Mouse (Mus musculus) kidney, postnatal 0 days (tissue): ENCODE results near the gene Extl1. TPM values are rescaled to one million over a fixed set of nuclear protein-coding genes. Genes with fewer than 3 reads are reported as not detected.
A peak's percentile ranks its signal among the peaks of the same experiment; 100 is the strongest.

ENCODE experiments used
- ATAC-seq: fragments of 200-750 bp; cut with Nextera tagmentation; replicated peaks from 2 replicates; pipeline ENCODE4 v1.8.0; 2017; ENCODE audit warnings: low read depth, moderate number of reproducible peaks, moderate TSS enrichment, moderate library complexity; ENCODE audit not compliant: low FRiP score
- DNase-seq: peaks from one replicate; pipeline ENCODE4 v3.0.0-alpha.2; 2016; ENCODE audit warnings: low spot score
- H3K27ac ChIP-seq: fragments of 300-500 bp; sonication (generic); 2 replicates; pipeline ENCODE4 v1.5.1; 2014; ENCODE audit warnings: mild to moderate bottlenecking
- H3K27me3 ChIP-seq: fragments of 300-500 bp; sonication (generic); 2 replicates; pipeline ENCODE4 v1.6.1; 2014; ENCODE audit warnings: low read length, mixed read lengths; ENCODE audit not compliant: insufficient read depth
- H3K36me3 ChIP-seq: fragments of 300-500 bp; sonication (generic); 2 replicates; pipeline ENCODE4 v1.6.1; 2014; ENCODE audit warnings: low read length, mixed read lengths; ENCODE audit not compliant: insufficient read depth
- H3K4me1 ChIP-seq: fragments of 300-500 bp; sonication (generic); replicated peaks from 2 replicates; pipeline ENCODE4 v1.6.1; 2014; ENCODE audit warnings: antibody characterized with exemption, low read length, mixed read lengths; ENCODE audit not compliant: insufficient read depth
- H3K4me2 ChIP-seq: fragments of 300-500 bp; sonication (generic); 2 replicates; pipeline ENCODE4 v1.6.1; 2014; ENCODE audit warnings: mild to moderate bottlenecking, low read length, moderate library complexity, mixed read lengths
- H3K4me3 ChIP-seq: fragments of 300-500 bp; sonication (generic); replicated peaks from 2 replicates; pipeline ENCODE4 v1.5.1; 2014; ENCODE audit warnings: low read depth, low read length
- H3K9ac ChIP-seq: fragments of 300-500 bp; sonication (generic); 2 replicates; pipeline ENCODE4 v1.6.1; 2014; ENCODE audit warnings: low read depth, low read length
- H3K9me3 ChIP-seq: fragments of 300-500 bp; sonication (generic); replicated peaks from 2 replicates; pipeline ENCODE4 v1.6.1; 2016; ENCODE audit warnings: low read length, inconsistent platforms, mixed read lengths
- CTCF ChIP-seq: IDR thresholded peaks from 2 replicates; pipeline ENCODE4 v1.5.1; 2016; ENCODE audit warnings: antibody characterized with exemption, low read depth, mild to moderate bottlenecking, moderate library complexity
- whole genome bisulfite sequencing: fragments of 180-500 bp; shearing (Covaris S2); extraction: QIAGEN DNeasy Blood & Tissue Kit; methylation state at CpG from one replicate; pipeline ENCODE4 v1.1.7; 2014; 5-methylcytosine and 5-hydroxymethylcytosine counted together
- polyA plus RNA-seq: library from polyadenylated mRNA; unstranded; fragments of >200 nt; fragmentation: Nextera tagmentation; extraction: Ambion mirVana; gene quantifications from 2 replicates; pipeline ENCODE4 v1.2.1, GENCODE M21; 2015

Extl1 gene
- polyA plus RNA-seq, 1 experiment from 2014 or later = 0.86 TPM

- 75% methylated on average over 7 of the region's 7 CpGs for WGBS
- DNase-seq (no peak), ATAC-seq (no peak)
- Histone ChIP-seq H3K27me3 (no peaks in the 10 kb centered on the region), H3K36me3 (no peaks in the 10 kb centered on the region), H3K9ac (no peak overlapping the region), H3K4me2 (no peak overlapping the region), H3K9me3 (no peaks in the 10 kb centered on the region), H3K4me1 (peaks cover 6% of the 10 kb centered on the region), H3K27ac (no peak overlapping the region), H3K4me3 (no peak overlapping the region)
- no peak for TF ChIP-seq CTCF
These were observed 73.5 kb downstream of the Extl1 start for GRCm38 (mm10) chr4:134310106-134310505.

GRCm38 (mm10) chr4:134307367-134308072 lies 76.1 kb downstream of the Extl1 start:
- Histone ChIP-seq H3K36me3 (no peaks in the 10 kb centered on the region), H3K27ac (0 out of 2 replicates have a peak overlapping the region, but pooled peaks have one; percentile 25), H3K27me3 (no peaks in the 10 kb centered on the region), H3K4me1 (peaks cover 6% of the 10 kb centered on the region), H3K9ac (no peak overlapping the region), H3K4me3 (no peak overlapping the region), H3K9me3 (no peaks in the 10 kb centered on the region), H3K4me2 (peak overlapping the region; percentile 27; the same call in 1 of the 2 replicates)
- ATAC-seq (peak; percentile 37; the same call in 1 of the 2 replicates), DNase-seq (peak; percentile 75)
- WGBS = 12% methylated on average over 12 of the region's 12 CpGs
- TF ChIP-seq CTCF = peak; percentile 66

DNA sequence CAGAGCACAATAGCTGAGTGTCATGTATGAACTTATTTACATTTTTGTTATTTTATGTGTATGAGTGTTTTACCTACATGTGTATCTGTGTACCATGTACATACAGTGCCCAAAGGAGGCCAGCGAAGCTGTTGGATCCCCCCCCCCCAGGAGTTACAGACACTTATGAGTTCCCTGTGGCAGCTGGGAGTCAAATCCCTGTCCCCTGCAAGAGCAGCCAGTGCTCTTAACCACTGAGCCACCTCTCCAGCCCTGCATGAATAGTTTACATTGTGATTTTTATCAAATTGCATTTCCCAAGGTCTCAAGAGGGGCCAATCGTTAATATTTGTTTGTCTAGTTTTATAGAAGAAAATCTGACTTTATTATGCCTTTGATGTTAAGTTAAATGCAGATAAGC lies 76.7 kb downstream of the Extl1 start:
- no peak overlapping the region for H3K9ac ChIP-seq
- ATAC-seq (peak; percentile 36; the same call in 1 of the 2 replicates), DNase-seq (no peak)
- H3K27me3 ChIP-seq = no peaks in the 10 kb centered on the region
- H3K4me1 ChIP-seq = peaks cover 6% of the 10 kb centered on the region
- no peak overlapping the region for H3K27ac ChIP-seq
- H3K4me3 ChIP-seq = no peak overlapping the region
- H3K4me2 ChIP-seq = peak overlapping the region; percentile 27; the same call in 1 of the 2 replicates
- H3K36me3 ChIP-seq = no peaks in the 10 kb centered on the region
- no peaks in the 10 kb centered on the region for H3K9me3 ChIP-seq
- TF ChIP-seq CTCF = no peak
- WGBS = 63% methylated on average over 2 of the region's 2 CpGs

Other genes with a start within 250 kb of the Extl1 start
- 168 and 176 TPM in 2 replicates for gene Cep85, start 196.7 kb downstream of the Extl1 start, polyA plus RNA-seq
- gene Gm7534, start 180.8 kb downstream of the Extl1 start, polyA plus RNA-seq = 0.20 and 0.22 TPM in 2 replicates
- gene Catsper4, start 156.5 kb downstream of the Extl1 start, polyA plus RNA-seq = 0.41 and 0.42 TPM in 2 replicates
- 8.3 and 9.2 TPM in 2 replicates for gene Cnksr1, start 145.5 kb downstream of the Extl1 start, polyA plus RNA-seq
- gene E130218I03Rik, start 140.2 kb downstream of the Extl1 start, polyA plus RNA-seq = 0.08 and 0.29 TPM in 2 replicates
- 14.0 and 16.3 TPM in 2 replicates for gene Zfp593, start 138.3 kb downstream of the Extl1 start, polyA plus RNA-seq
- gene Gm30191, start 136.9 kb downstream of the Extl1 start, polyA plus RNA-seq = not detected in 2 replicates
- 10.8 and 12.3 TPM in 2 replicates for gene Grrp1, start 129.7 kb downstream of the Extl1 start, polyA plus RNA-seq
- 12.5 and 14.1 TPM in 2 replicates for gene Pdik1l, start 96.0 kb downstream of the Extl1 start, polyA plus RNA-seq
- gene Trim63, start 68.7 kb downstream of the Extl1 start, polyA plus RNA-seq = 2.4 and 2.7 TPM in 2 replicates
- gene Slc30a2, start 40.7 kb downstream of the Extl1 start, polyA plus RNA-seq = 0.48 and 0.82 TPM in 2 replicates
- 22.7 and 24.4 TPM in 2 replicates for gene Pafah2, start 12.5 kb upstream of the Extl1 start, polyA plus RNA-seq
- gene Stmn1, start 84.5 kb upstream of the Extl1 start, polyA plus RNA-seq = 926 and 1,019 TPM in 2 replicates
- 5.4 and 5.7 TPM in 2 replicates for gene Paqr7, start 112.8 kb upstream of the Extl1 start, polyA plus RNA-seq
- gene Aunip, start 127.1 kb upstream of the Extl1 start, polyA plus RNA-seq = 5.2 and 7.0 TPM in 2 replicates
- 137 and 141 TPM in 2 replicates for gene Mtfr1l, start 151.5 kb upstream of the Extl1 start, polyA plus RNA-seq
- gene Selenon, start 168.3 kb upstream of the Extl1 start, polyA plus RNA-seq = 13.9 and 27.9 TPM in 2 replicates